17 mouse cellular contexts compared by ENCODE assay signal in genomic region chr10:7077389-7077808, GRCm38 (mm10). TPM values are rescaled to one million over a fixed set of nuclear protein-coding genes. Genes with fewer than 3 reads are reported as not detected.
DNase-seq lines count a peak whose midpoint lies in the region; ATAC-seq and TF ChIP-seq lines count a peak whose summit lies in the region.
"Had no signal": no experiment of that assay in that cellular context is flagged by ENCODE, and none has a peak within 500 bp of the region (broad histone marks: within the 10 kb centered on the region; RNA-seq: fewer than 3 reads in every experiment).

No protein-coding gene starts in this region.

- H3ac ChIP-seq in myocyte (ENCODE audit: control insufficient read depth, insufficient read length) = no peak overlapping the region

- peak overlapping the region; percentile 66 for H3K27ac ChIP-seq in hindbrain, postnatal 0 days
- no peak overlapping the region for H3K27ac ChIP-seq in hindbrain, embryonic 10.5 days
- peak overlapping the region; percentile 73 for H3K27ac ChIP-seq in lung, embryonic 14.5 days (ENCODE audit: low read depth)
- H3K27ac ChIP-seq: forebrain, embryonic 10.5 days; midbrain, embryonic 13.5 days; neural tube, embryonic 12.5 days had no signal

- no peak for TF ChIP-seq CTCF in hindbrain, postnatal 0 days (IDR thresholded peaks at IDR 0.05; ENCODE audit: low read depth)
- TF ChIP-seq CTCF in lung, embryonic 14.5 days (IDR thresholded peaks at IDR 0.05; ENCODE audit: low read depth) = no peak

- no peaks in the 10 kb centered on the region for H3K36me3 ChIP-seq in hindbrain, postnatal 0 days (ENCODE audit: insufficient read depth, low read length)
- H3K36me3 ChIP-seq in hindbrain, embryonic 10.5 days = no peaks in the 10 kb centered on the region
- H3K36me3 ChIP-seq in lung, embryonic 14.5 days (ENCODE audit: insufficient read depth) = no peaks in the 10 kb centered on the region
- H3K36me3 ChIP-seq in myocyte (ENCODE audit: control insufficient read depth, insufficient read depth) = no peaks in the 10 kb centered on the region
- H3K36me3 ChIP-seq: embryonic facial prominence, embryonic 12.5 days; forebrain, embryonic 10.5 days; G1E; midbrain, embryonic 13.5 days; neural tube, embryonic 12.5 days had no signal

- H3K9ac ChIP-seq in hindbrain, postnatal 0 days (replicated peaks; ENCODE audit: low read length) = no peak overlapping the region
- H3K9ac ChIP-seq in lung, embryonic 14.5 days = no peak overlapping the region
- H3K9ac ChIP-seq: embryonic facial prominence, embryonic 12.5 days; midbrain, embryonic 13.5 days; neural tube, embryonic 12.5 days had no signal

- WGBS in hindbrain, postnatal 0 days = 67% methylated on average over 7 of the region's 7 CpGs
- 84% methylated on average over 7 of the region's 7 CpGs for WGBS in hindbrain, embryonic 10.5 days
- 35% methylated on average over 7 of the region's 7 CpGs for WGBS in lung, embryonic 14.5 days

- no peak overlapping the region for H3K4me3 ChIP-seq in hindbrain, postnatal 0 days (ENCODE audit: low read length)
- no peak overlapping the region for H3K4me3 ChIP-seq in hindbrain, embryonic 10.5 days
- no peak overlapping the region for H3K4me3 ChIP-seq in lung, embryonic 14.5 days (ENCODE audit: low read depth, low read length)
- peak overlapping the region; percentile 2 for H3K4me3 ChIP-seq in myocyte
- H3K4me3 ChIP-seq: embryonic facial prominence, embryonic 12.5 days; forebrain, embryonic 10.5 days; midbrain, embryonic 13.5 days; neural tube, embryonic 12.5 days had no signal

- no peak overlapping the region for H3K4me2 ChIP-seq in hindbrain, postnatal 0 days (ENCODE audit: low read depth, low read length)
- H3K4me2 ChIP-seq in lung, embryonic 14.5 days = peak overlapping the region; percentile 39
- peak overlapping the region; percentile 61 for H3K4me2 ChIP-seq in myocyte (ENCODE audit: low read depth)
- H3K4me2 ChIP-seq: midbrain, embryonic 13.5 days; neural tube, embryonic 12.5 days had no signal

- no peaks in the 10 kb centered on the region for H3K4me1 ChIP-seq in hindbrain, postnatal 0 days (ENCODE audit: insufficient read depth, low read length)
- H3K4me1 ChIP-seq in hindbrain, embryonic 10.5 days (replicated peaks) = 0 out of 2 replicates have a peak, but pooled peaks cover 4% of the 10 kb centered on the region
- H3K4me1 ChIP-seq in lung, embryonic 14.5 days (ENCODE audit: insufficient read depth) = no peaks in the 10 kb centered on the region
- H3K4me1 ChIP-seq: neural tube, embryonic 12.5 days had no signal

- no peaks in the 10 kb centered on the region for H3K27me3 ChIP-seq in hindbrain, postnatal 0 days (ENCODE audit: insufficient read depth, low read length)
- H3K27me3 ChIP-seq in hindbrain, embryonic 10.5 days (ENCODE audit: insufficient read depth, poor library complexity, severe bottlenecking) = no peaks in the 10 kb centered on the region
- no peaks in the 10 kb centered on the region for H3K27me3 ChIP-seq in lung, embryonic 14.5 days (ENCODE audit: insufficient read depth, low read length)
- H3K27me3 ChIP-seq in myocyte (ENCODE audit: control insufficient read depth, insufficient read depth, insufficient read length) = no peaks in the 10 kb centered on the region
- H3K27me3 ChIP-seq: embryonic facial prominence, embryonic 12.5 days; midbrain, embryonic 13.5 days; neural tube, embryonic 12.5 days had no signal

- peak; percentile 68 for DNase-seq in hindbrain, postnatal 0 days (ENCODE audit: low spot score)
- no peak for DNase-seq in hindbrain, embryonic 10.5 days (ENCODE audit: low spot score)
- DNase-seq in lung, embryonic 14.5 days = peak; percentile 66
- no peak for DNase-seq in lung, adult 18-20 months
- peak; percentile 84 to 91 for DNase-seq in cerebellum, adult 18-20 months
- no peak for DNase-seq in spleen, postnatal 4 days (ENCODE audit: low spot score in 2 of 2)
- DNase-seq: kidney, adult 8-10 months; layer of hippocampus, postnatal 36 days; lung, postnatal 4 days; thymus, adult 18-20 months had no signal

- TF ChIP-seq POLR2A in myocyte (IDR thresholded peaks at IDR 0.05; ENCODE audit: insufficient read length, low read depth) = no peak

- ATAC-seq in hindbrain, postnatal 0 days = peak; percentile 63
- ATAC-seq in lung, embryonic 14.5 days (ENCODE audit: insufficient read depth) = peak; percentile 74

- H3K9me3 ChIP-seq in hindbrain, postnatal 0 days (ENCODE audit: low read length) = no peaks in the 10 kb centered on the region
- no peaks in the 10 kb centered on the region for H3K9me3 ChIP-seq in hindbrain, embryonic 10.5 days
- H3K9me3 ChIP-seq in lung, embryonic 14.5 days (ENCODE audit: low read depth, low read length) = no peaks in the 10 kb centered on the region
- H3K9me3 ChIP-seq: embryonic facial prominence, embryonic 12.5 days; forebrain, embryonic 10.5 days; G1E; midbrain, embryonic 13.5 days; neural tube, embryonic 12.5 days had no signal

- H3K79me2 ChIP-seq in myocyte (ENCODE audit: control insufficient read depth, insufficient read depth) = no peaks in the 10 kb centered on the region

TF ChIP-seq in myocyte, 11 proteins besides CTCF, POLR2A, EP300 and RAD21:
- TF ChIP-seq CEBPB (IDR thresholded peaks at IDR 0.05; ENCODE audit: insufficient read depth, poor library complexity, severe bottlenecking) = no peak

RNA-seq across cellular contexts. Expression of gene Ipcef1, which starts 25.1 kb away (rescaled TPM):
- total RNA-seq in hindbrain, postnatal 0 days (2014; rRNA removed) = 8.5 and 12.2 TPM in 2 replicates
- 2.7 and 3.0 TPM in 2 replicates for polyA plus RNA-seq in hindbrain, postnatal 0 days (2015; fragmentation: Nextera tagmentation; extraction: Ambion mirVana)
- polyA plus RNA-seq in hindbrain, embryonic 10.5 days (2016; fragmentation: Nextera tagmentation; extraction: Ambion mirVana) = 0.16 and 0.25 TPM in 2 replicates
- polyA plus RNA-seq in lung, embryonic 14.5 days (2014; fragmentation: Nextera tagmentation; extraction: Ambion mirVana) = 0.11 and 0.19 TPM in 2 replicates
- polyA plus RNA-seq in myocyte (2012; fragmentation: generic; extraction: Trizol) = not detected
- polyA plus RNA-seq: C2C12, G1E had no signal

Comparison
In these comparisons a context has a peak if more than half of its experiments do, and no peak if none do; other contexts are left out.
1. DNase-seq: peak in hindbrain, postnatal 0 days (single experiment), lung, embryonic 14.5 days (single experiment) and cerebellum, adult 18-20 months (2 of 2); none in hindbrain, embryonic 10.5 days (single experiment), lung, adult 18-20 months (0 of 2) and spleen, postnatal 4 days (0 of 2).